Mouse (Mus musculus) gastrocnemius, adult 2 months (tissue): ENCODE measurements around the gene Tgtp2. TPM values are rescaled to one million over a fixed set of nuclear protein-coding genes. Genes with fewer than 3 reads are reported as not detected.

ENCODE experiments used
- DNase-seq: peaks from one replicate; pipeline ENCODE4 v3.0.0; 2022
- H3K27ac ChIP-seq: fragments of 200-600 bp; 2 replicates; pipeline ENCODE4 v1.8.1; 2022; ENCODE audit warnings: mild to moderate bottlenecking
- H3K4me3 ChIP-seq: fragments of 200-600 bp; 2 replicates; pipeline ENCODE4 v1.8.1; 2022; ENCODE audit warnings: mild to moderate bottlenecking, moderate library complexity
- CTCF ChIP-seq: fragments of 200-600 bp; IDR thresholded peaks from 2 replicates; pipeline ENCODE4 v1.8.1; 2022; ENCODE audit warnings: antibody characterized with exemption, mild to moderate bottlenecking, moderate library complexity
- intact Hi-C: fragments of 180-260 bp; cut with DNase I; formaldehyde crosslinking; loops from one replicate; pipeline ENCODE4 v1.15.1; 2025
- total RNA-seq, 2 experiments: library from RNA; stranded (reverse); gene quantifications; 2 replicates each; pipeline ENCODE4 v1.2.3; 2021

The Tgtp2 gene
- total RNA-seq, 2 experiments from 2014 or later = 0.66 to 1.3 TPM

- no peak for TF ChIP-seq CTCF
- Histone ChIP-seq H3K4me3 (no peak overlapping the region), H3K27ac (no peak overlapping the region)
- intact Hi-C loops = no loop called here
- DNase-seq = no peak
Measured at GRCm38 (mm10) chr11:49092786-49093185, 28.8 kb upstream of the Tgtp2 start.

GRCm38 (mm10) chr11:49092053-49092586 is 28.1 kb upstream of the Tgtp2 start:
- intact Hi-C loops = no loop called here
- DNase-seq = no peak
- no peak for TF ChIP-seq CTCF
- no peak overlapping the region for H3K27ac ChIP-seq
- H3K4me3 ChIP-seq = no peak overlapping the region

GRCm38 (mm10) chr11:49091171-49091570 is 27.2 kb upstream of the Tgtp2 start:
- no peak for DNase-seq
- H3K27ac ChIP-seq = no peak overlapping the region
- H3K4me3 ChIP-seq = no peak overlapping the region
- intact Hi-C loops = no loop called here
- no peak for TF ChIP-seq CTCF

GRCm38 (mm10) chr11:49090551-49090950 is 26.5 kb upstream of the Tgtp2 start:
- H3K27ac ChIP-seq = no peak overlapping the region
- no peak overlapping the region for H3K4me3 ChIP-seq
- no peak for DNase-seq
- intact Hi-C loops = no loop called here
- TF ChIP-seq CTCF = no peak

- intact Hi-C loops = loop anchor here (10.0 kb wide), 1 partner anchor 95 kb away; the partner anchor contains the start of genes Gm12185 and Tgtp1
- DNase-seq = no peak
- Histone ChIP-seq H3K4me3 (no peak overlapping the region), H3K27ac (no peak overlapping the region)
- no peak for TF ChIP-seq CTCF
Measured at GRCm38 (mm10) chr11:49089735-49090507, 25.9 kb upstream of the Tgtp2 start.

- no peak for DNase-seq
- Histone ChIP-seq H3K4me3 (peak overlapping the region; percentile 47; the same call in 1 of the 2 replicates), H3K27ac (no peak overlapping the region)
- intact Hi-C loops = loop anchor here (10.0 kb wide), 1 partner anchor 94 kb away; the partner anchor contains the start of genes Gm12185 and Tgtp1
- TF ChIP-seq CTCF = no peak
Measured at GRCm38 (mm10) chr11:49088990-49089652, 25.1 kb upstream of the Tgtp2 start.

DNA sequence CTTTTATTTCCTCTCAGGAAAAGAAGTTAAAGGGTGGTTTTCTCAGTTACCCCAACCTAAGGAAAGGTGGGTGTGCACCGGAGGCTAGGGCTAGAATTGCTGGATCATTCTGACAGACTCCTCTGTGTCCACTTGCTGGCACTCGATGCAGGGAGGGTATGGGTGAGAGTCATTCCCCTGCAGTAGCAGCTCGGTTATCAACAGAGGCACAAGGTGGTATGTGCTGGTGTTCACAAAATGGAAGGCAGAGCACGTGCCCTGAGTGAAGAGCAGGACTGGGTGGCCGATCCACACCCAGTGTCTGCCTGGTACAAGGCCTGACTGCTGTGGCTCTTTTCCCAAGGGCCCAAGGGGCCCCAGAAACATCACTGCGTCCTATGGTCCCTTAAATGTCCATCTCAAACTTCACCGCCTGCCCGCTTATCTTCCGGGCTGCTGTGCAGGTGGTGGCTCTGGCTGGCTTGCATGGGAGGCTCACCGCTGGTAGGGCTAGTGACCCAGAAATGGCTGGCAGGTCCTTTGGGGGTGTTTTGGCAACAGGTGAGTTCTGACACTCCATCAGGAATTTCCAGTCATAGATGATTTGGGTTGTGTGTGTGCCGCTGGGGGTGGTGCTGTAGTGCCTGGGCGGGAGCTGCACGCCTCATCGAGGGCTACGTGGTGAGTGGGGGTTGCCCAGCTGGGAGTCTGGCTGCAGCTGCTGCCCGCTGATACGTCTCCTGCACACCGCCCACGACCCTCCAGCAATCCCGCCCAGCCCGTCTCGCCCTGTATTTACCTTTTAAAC is 24.0 kb upstream of the Tgtp2 start:
- intact Hi-C loops = loop anchor here (10.0 kb wide), 1 partner anchor 93 kb away; the partner anchor contains the start of genes Gm12185 and Tgtp1
- peak; percentile 42 for DNase-seq
- no peak for TF ChIP-seq CTCF
- H3K4me3 ChIP-seq = peak overlapping the region; percentile 47
- peak overlapping the region; percentile 28 for H3K27ac ChIP-seq

DNA sequence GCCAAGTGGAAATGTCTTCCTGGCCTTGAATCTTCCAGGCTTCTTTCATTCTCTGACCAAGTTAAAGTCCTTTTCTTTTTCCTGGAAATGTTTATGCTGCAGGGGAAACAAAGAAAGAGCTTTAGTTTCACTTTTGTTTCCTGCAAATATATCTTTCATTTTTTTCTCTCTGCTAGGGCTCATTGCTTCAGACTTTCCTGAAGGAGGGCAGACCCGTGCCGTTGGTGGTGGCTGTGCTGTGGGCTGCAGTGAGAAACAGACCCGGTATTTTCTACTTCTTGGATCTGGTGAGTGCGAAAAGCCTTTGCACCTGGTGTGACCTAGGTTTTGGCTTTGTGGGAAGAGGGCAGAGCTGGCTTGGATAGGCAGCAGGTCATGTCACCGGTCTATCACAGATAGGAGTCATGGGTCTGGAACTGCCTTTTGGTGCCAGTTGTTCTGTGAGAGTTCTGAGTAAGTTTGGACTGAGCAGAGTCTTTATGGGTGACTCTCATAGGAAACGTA is 22.9 kb upstream of the Tgtp2 start:
- no peak for DNase-seq
- no peak for TF ChIP-seq CTCF
- H3K27ac ChIP-seq = peak overlapping the region; percentile 77
- H3K4me3 ChIP-seq = peak overlapping the region; percentile 67
- intact Hi-C loops = loop anchor here (10.0 kb wide), 1 partner anchor 92 kb away; the partner anchor contains the start of genes Gm12185 and Tgtp1

DNA sequence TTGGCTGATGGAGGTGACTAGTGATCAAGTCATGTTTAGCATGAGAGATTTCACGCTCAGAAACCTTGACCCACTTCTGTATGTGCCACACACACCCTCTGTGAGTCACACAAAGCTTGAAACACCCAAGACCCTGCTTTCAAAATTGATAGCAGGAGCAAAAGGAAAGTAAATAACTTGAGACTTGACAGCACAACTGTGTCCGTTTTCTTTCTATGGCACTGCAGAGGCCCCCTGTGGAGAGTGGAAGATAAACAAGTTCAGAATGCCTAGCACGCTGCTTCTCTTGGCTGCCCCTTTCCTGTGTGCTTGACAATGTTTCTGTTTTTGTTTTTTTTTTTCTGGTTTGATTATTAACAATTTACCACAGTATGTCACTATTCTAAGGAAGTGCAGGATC is 20.9 kb upstream of the Tgtp2 start:
- peak overlapping the region; percentile 2; the same call in 1 of the 2 replicates for H3K27ac ChIP-seq
- DNase-seq = no peak
- no peak overlapping the region for H3K4me3 ChIP-seq
- intact Hi-C loops = loop anchor here (10.0 kb wide), 1 partner anchor 90 kb away; the partner anchor contains the start of genes Gm12185 and Tgtp1
- peak; percentile 36; the same call in 1 of the 2 replicates for TF ChIP-seq CTCF

DNA sequence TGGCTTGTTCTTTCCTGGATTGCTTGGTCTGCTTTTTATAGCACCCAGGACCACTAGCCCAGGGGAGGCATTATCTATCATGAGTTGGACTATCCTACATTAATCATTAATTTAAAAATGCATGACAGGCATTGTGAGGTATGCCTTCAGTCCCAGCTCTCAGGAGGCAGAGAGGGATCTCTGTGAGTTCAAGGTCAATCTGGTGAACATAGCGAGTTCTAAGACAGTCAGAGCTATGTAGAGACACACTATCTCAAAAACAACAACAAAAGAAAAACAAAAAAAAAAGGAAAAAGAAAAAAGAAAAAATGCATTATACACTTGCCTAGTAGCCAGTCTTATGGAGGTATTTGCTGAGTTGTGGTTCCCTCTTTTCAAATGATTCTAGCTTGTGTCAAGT is 20.4 kb upstream of the Tgtp2 start:
- Histone ChIP-seq H3K27ac (peak overlapping the region; percentile 2; the same call in 1 of the 2 replicates), H3K4me3 (no peak overlapping the region)
- no peak for DNase-seq
- no peak for TF ChIP-seq CTCF
- intact Hi-C loops = loop anchor here (10.0 kb wide), 1 partner anchor 90 kb away; the partner anchor contains the start of genes Gm12185 and Tgtp1

GRCm38 (mm10) chr11:49083808-49084207 is 19.8 kb upstream of the Tgtp2 start:
- intact Hi-C loops = loop anchor here (10.0 kb wide), 1 partner anchor 89 kb away; the partner anchor contains the start of genes Gm12185 and Tgtp1
- TF ChIP-seq CTCF = no peak
- no peak overlapping the region for H3K4me3 ChIP-seq
- H3K27ac ChIP-seq = no peak overlapping the region
- no peak for DNase-seq

DNA sequence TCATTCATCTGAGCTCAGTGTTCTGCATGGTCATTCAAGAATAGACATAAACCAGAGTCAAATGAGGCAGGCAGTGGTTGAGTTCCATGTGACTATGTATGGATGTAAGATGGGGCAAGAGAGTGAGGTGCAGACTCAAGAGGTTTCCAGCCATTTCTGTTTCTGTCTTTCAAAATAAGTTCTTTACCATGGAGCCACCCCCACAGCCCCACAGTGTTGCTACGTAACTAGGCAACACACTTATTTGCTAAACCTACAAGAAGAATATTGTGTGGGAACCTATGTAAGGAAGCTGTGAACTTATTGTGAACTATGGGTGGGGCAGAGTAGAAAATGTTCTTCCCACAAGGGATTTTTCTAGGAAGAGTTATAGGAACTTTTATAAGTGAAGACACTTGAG is 19.1 kb upstream of the Tgtp2 start:
- intact Hi-C loops = loop anchor here (10.0 kb wide), 1 partner anchor 88 kb away; the partner anchor contains the start of genes Gm12185 and Tgtp1
- Histone ChIP-seq H3K4me3 (no peak overlapping the region), H3K27ac (no peak overlapping the region)
- DNase-seq = no peak
- no peak for TF ChIP-seq CTCF
